Mouse (Mus musculus) lung, postnatal 10 days (tissue): ENCODE results near the gene Gm16867.
"Not testable (repeated sequence)": the region's sequence is repeated elsewhere in the genome, so short reads cannot be mapped to it uniquely, and the experiment has no call there.

Source experiments
- DNase-seq: peaks from one replicate; pipeline ENCODE4 v3.0.0; 2021

Gm16867 gene

DNA sequence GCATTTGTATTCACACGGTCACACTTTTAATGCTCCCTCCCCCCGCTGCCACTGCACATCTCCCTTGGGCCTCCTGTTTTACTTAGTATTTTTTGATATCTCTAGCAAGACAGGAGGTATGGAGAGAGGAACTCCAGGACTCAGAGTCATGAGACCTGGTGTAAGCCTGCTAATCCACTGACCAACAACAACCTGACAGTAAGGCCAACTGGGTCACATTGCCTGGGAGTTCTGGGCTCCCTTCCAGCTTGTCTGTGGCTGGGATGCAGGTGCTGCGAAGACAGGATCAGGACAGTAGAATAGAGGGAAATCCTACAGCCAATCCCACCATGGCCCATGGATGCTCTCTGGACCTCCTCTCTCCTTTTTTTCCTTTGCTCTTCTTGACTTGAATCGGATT lies 38.7 kb downstream of the Gm16867 start:
- DNase-seq = not testable (repeated sequence)

DNA sequence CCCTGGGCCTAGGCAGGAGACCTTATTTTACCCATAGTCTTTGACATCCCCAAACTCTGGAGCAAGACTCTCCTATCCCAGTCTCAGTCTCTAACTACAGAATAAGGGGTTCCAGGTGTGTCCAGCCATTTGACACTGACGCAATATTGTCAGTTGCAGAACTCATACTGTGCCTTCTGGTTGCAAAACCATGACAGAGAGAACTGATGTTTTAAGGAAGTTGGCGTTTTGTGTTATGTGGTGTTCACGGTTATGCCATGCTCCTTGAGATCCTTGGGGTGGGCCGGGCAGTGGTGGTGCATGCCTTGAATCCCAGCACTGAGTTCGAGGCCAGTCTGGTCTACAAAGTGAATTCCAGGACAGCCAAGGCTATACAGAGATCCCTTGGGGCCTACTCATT lies 45.5 kb downstream of the Gm16867 start:
- not testable (repeated sequence) for DNase-seq

DNA sequence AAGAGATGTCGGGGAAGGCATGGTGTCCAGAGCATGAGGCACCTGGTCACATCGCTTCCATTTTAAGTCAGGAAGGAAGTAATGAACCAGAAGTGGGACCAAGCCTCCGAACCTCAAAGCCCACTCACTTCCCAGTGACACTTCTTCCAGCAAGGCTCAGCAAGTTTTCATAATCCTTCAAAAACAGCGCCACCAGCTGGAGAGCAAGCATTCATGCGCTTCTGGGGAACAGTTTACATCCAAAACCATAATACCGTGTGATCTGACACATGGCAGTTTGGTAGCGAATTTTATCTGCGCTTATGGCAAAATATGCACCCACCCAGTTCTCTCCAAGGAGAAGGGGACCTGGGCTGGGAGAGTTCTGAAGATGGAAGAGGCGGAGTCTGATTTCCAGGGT lies 48.5 kb downstream of the Gm16867 start:
- DNase-seq = not testable (repeated sequence)

DNA sequence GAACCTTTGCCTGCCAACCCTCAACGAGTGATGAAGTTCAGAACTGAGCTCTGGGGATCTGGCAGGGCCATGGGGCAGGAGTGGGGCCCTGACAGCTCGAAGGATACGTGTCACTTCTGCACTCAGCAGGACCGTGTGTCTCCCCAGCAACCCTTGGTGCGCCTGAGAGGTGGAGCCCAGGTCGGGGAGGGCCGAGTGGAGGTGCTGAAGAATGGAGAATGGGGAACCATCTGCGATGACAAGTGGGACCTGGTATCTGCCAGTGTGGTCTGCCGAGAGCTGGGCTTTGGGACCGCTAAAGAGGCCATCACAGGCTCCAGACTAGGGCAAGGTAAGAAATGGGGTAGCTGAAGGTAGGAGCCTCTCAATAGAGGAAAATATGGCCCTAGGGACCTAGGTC lies 54.3 kb downstream of the Gm16867 start:
- DNase-seq = not testable (repeated sequence)

DNA sequence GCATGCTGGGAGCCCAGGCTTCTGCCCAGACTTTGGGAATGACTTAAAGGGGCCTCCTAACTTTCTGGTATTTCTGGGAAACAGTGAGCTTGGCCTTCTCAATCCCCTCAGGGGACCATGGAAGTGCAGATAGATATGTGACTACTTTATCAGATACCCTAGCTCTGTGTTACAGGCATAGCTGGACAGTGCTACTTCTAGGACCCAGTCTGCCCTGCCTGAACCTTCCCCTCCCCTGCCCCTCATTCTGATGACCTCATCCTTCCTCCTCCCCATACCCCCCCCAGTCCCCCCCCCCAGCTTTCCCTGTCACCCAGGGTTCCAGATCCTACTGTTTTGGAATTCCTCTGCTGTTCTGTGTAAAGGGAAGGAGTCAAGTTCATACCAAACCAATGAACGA lies 56.2 kb downstream of the Gm16867 start:
- DNase-seq = not testable (repeated sequence)

DNA sequence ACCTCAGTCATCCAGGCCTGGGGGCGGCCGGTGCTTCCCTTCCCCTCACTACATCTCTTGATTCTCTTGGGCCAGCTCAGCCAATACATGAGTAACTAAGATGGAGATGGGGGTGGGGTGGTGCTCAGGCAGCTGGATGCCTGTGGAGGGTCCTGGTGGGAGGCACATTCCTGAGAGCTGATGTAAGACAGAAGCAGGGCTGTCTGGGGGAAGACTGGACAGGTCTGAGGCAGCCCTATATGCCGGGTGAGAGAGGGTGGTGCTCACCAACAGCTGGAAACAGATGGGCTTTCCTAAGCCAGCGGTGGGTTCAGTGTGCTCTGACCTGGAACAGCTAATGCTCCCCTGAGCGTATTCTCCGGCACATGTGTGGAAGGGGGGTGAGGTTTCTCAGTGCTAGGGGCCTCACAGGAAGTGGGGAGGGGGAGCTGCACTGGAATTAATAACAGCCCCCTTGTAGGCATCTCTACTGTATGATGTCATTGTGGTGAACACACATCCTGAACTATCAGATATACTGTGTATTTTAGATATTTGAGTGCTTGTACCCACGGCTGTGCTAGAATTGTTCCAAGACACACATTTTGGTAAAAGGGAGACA lies 60.0 kb downstream of the Gm16867 start:
- not testable (repeated sequence) for DNase-seq

DNA sequence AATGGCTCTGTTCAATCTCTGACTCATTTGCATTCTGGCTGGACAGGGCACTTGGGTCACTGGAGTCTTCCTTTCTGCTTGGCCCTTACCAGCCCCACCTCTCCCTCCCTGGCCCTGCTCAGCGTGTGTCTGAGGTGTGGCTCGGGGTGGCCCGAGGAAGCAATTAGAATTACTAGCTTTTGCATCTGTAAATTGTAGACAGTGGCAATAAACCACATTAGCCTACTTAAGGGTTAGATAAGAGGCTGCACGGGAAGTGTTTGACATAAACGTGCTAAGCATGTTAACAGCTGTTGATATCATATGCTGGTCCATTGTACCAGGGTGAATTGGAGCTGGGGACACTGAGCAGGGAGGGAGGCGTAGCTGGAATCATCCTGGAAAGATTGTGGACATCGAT lies 62.2 kb downstream of the Gm16867 start:
- DNase-seq = not testable (repeated sequence)

DNA sequence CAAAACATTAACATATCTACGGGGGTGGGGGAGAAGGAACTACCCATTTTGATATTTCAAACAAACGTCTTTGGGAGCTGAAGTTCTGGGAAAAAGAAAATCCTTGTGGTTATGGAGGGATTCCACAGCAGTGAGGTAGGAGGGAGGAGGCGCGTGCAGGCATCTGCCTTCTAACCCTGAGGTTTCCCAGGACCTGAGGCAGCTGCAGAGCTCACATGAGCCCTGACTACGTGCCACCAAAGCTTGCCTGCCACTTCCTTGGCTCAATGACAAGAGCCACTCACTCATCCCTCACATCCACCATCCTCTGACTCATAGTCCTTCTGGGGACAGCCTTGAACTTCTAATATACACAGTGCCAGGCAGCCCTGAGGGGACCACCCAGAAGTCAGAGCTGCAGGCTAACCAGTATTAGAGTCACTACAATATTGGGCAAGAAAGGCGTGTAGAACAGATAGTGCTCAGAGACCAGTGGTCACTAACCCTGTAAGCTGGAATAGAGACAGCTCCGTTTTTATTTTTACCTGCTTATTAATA lies 64.4 kb downstream of the Gm16867 start:
- DNase-seq = not testable (repeated sequence)

DNA sequence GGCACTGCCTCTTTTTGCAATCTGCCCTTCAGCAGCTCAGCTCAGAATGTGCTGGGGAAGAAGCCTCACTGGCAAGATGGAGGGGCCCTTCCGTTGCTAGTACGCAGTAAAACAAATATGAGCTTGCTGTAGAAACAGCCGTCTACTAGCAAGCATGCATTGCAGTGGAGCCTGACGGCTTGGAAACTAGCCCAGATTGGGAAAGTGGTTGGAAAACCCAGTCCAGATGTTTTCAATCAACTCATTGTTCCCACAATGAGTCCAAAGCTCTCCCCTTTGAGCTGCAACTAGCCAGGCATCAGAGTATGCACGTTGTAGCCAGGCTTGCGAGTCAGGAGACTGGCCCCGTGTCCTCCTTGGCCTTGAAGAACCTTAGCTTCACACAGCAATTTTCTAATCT lies 82.2 kb downstream of the Gm16867 start:
- not testable (repeated sequence) for DNase-seq

DNA sequence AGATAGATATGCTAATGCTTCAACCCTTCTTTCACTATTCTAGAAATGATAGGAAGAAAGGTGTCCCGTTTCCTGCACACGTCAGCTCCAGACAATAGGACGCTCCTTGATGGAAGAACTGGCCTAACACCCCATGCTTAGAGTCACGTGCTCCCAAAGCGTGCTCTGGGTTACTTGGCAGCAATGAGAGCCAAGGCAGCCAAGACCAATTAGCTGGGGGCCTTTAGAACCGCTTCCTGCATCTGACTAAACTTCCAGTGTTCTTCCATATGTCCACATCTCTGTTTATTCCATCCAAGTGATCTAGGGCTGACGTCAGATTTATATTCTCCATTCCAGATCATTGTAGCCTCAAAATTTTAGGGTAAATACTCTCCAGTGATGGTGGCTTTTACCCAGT lies 85.6 kb downstream of the Gm16867 start:
- not testable (repeated sequence) for DNase-seq
